Mouse (Mus musculus) macrophage (primary cell): Measurements from ENCODE around the gene Coq5. TPM values are rescaled to one million over a fixed set of nuclear protein-coding genes. Genes with fewer than 3 reads are reported as not detected.
A peak's percentile ranks its signal among the peaks of the same experiment; 100 is the strongest.

Experiments used
- H3K27ac ChIP-seq: fragments of 350-480 bp; formaldehyde crosslinking; 2 replicates; pipeline ENCODE4 v1.9.0; 2021
- H3K36me3 ChIP-seq: fragments of 350-480 bp; formaldehyde crosslinking; 2 replicates; pipeline ENCODE4 v1.9.0; 2021; ENCODE audit errors: inconsistent target
- H3K4me3 ChIP-seq: fragments of 350-480 bp; formaldehyde crosslinking; 2 replicates; pipeline ENCODE4 v1.9.0; 2021; ENCODE audit errors: inconsistent target
- H3K79me2 ChIP-seq: fragments of 350-480 bp; formaldehyde crosslinking; 2 replicates; pipeline ENCODE4 v1.9.0; 2021; ENCODE audit errors: inconsistent target
- WGBS: methylation state at CpG from one replicate; pipeline ENCODE4 v1.1.7; 2026; ENCODE audit warnings: inconsistent platforms; ENCODE audit not compliant: missing documents; 5-methylcytosine and 5-hydroxymethylcytosine counted together
- polyA plus RNA-seq: library from polyadenylated mRNA; stranded (reverse); fragments of 250-400 nt; gene quantifications from 3 replicates; pipeline ENCODE4 v1.2.4, GENCODE M21; 2018; ENCODE audit warnings: inconsistent platforms

Coq5 gene
- polyA plus RNA-seq, 1 experiment from 2014 or later: 29.0 TPM

DNA sequence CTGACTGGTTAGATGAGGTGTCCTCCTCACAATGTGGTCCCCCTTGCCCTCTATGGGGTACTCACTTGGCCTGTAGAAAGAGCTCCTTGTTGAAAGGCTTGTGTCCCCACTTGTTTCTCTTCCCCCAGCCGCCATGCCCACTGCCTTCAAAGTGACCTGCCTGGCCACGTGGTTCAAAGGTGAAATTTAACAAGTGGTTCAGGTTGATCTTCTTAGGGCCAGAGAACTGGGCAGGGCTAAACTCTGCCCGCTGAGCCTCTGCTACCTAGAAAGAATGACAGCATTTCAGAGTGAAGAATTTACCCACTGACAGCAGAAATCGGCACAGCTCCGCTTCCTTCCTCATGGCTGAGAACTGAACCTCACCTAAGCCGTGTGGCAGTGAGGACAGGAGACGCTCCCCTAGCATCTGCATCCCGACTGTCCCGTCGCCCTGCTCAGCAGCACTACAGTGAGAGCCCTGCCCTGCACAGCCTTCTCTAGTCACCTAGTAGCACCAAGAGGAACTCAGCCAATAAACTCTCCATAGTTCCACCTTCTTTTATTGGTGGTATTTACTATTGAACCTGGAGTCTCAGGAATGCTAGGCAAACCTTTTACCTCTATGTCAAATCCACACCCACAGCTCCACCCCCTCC, 22.4 kb upstream of the Coq5 start:
- Histone ChIP-seq H3K4me3 (no peak overlapping the region), H3K36me3 (peaks cover 53% of the 10 kb centered on the region), H3K79me2 (peaks cover 33% of the 10 kb centered on the region), H3K27ac (no peak overlapping the region)
- 93% methylated on average over 10 of the region's 10 CpGs for WGBS

DNA sequence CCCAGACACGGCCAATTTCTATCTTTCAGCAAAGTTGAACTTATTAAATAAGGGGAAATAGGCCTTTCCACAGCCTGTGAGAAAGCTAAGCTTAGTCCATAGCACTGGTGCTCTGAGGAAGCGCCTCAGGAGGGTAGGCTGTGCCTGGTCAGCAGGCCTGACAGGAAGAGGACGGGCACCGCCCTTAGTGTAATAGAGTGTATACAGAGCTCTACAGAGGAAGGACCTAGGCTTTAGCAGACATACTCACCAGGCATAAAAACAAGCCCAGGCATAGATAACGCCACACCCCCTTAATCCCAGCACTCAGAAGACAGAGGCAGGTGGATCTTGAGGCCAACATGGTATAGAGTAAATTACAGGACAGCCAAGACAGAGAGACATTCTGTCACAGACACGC, 19.1 kb upstream of the Coq5 start:
- peaks cover 48% of the 10 kb centered on the region for H3K36me3 ChIP-seq
- H3K79me2 ChIP-seq: peaks cover 67% of the 10 kb centered on the region
- no peak overlapping the region for H3K4me3 ChIP-seq
- H3K27ac ChIP-seq: peak overlapping the region; percentile 16
- WGBS: 78% methylated on average over 6 of the region's 6 CpGs

DNA sequence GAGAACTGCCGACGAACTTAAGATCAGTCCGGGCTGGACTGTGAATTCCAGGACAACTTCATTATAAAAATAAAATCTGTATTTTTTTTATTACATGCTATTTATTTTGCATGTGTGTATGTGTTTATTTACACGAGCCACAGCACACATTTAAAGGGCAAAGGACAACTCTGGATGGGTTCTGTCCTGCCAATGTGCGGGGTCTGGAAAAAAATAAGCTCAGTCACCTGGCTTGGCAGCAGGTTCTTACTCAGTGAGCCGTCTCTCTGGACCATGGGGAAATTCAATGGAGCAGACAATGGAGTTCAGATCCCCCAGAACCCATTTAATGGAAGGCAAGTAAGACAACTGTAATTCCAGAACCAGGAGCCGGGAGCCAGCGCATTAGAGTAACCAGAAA, 18.3 kb upstream of the Coq5 start:
- Histone ChIP-seq H3K36me3 (peaks cover 40% of the 10 kb centered on the region), H3K79me2 (peaks cover 74% of the 10 kb centered on the region), H3K4me3 (no peak overlapping the region), H3K27ac (no peak overlapping the region)
- 94% methylated on average over 8 of the region's 8 CpGs for WGBS

DNA sequence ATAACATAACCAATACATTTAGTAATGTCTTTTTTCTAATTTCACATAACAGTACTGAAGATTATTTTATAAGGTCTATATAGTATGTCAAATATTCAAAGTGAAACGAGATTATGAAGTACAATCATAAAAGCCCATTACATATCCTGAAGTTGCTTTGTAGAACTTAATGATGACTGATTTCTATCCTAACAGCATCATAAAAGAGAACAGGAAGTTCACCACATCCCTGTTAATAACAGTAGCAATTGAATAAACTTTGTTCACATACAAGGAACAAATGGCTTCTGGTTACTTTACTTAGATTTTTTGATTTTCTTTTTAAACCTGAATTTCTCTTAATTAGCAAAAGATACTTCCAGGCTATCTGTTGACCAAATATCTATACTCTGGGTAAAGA, 17.6 kb upstream of the Coq5 start:
- Histone ChIP-seq H3K27ac (no peak overlapping the region), H3K79me2 (peaks cover 82% of the 10 kb centered on the region), H3K36me3 (peaks cover 33% of the 10 kb centered on the region), H3K4me3 (no peak overlapping the region)
- WGBS: 100% methylated on average over 1 of the region's 1 CpGs

DNA sequence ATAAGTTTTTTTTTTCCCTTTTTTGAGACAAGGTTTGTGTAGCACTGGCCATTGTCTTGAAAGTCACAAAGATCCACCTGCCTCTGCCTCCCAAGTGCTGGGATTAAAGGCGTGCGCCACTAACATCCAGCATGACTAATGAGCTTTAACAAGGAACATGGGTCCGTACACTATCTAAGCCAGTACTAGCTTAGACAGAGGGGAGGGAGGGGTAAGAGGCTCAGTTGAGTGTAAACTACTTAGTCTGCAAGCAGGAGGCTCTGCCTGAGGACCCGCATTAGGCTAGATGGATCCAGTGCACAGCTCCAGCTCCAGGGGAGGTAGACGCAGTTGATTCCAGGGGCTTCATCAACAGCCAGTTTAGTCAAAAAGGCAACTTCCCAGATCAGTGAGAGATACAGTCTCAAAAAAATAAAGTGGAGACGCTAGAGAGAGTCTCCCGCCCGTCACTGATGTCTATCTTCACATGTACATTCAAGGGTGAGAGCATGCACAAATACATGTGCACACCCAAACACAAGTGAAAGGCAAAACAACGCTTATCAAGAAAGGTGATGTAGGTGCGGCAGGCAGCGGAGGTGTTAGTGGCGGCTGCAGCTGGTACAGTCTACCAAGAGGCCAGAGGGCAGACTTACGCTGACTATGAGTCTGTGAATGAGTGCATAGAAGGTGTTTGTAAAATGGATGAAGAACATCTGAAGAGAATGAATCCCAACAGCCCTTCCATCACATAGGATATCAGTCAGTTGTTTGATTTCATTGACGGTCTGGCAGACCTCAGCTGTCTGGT, 16.8 kb upstream of the Coq5 start:
- H3K27ac ChIP-seq: no peak overlapping the region
- H3K36me3 ChIP-seq: peaks cover 25% of the 10 kb centered on the region
- WGBS: 94% methylated on average over 14 of the region's 14 CpGs
- H3K4me3 ChIP-seq: no peak overlapping the region
- peaks cover 90% of the 10 kb centered on the region for H3K79me2 ChIP-seq

GRCm38 (mm10) chr5:115266340-115266739, 13.1 kb upstream of the Coq5 start:
- H3K79me2 ChIP-seq: peaks cover 100% of the 10 kb centered on the region
- no peak overlapping the region for H3K4me3 ChIP-seq
- 82% methylated on average over 5 of the region's 5 CpGs for WGBS
- no peaks in the 10 kb centered on the region for H3K36me3 ChIP-seq
- no peak overlapping the region for H3K27ac ChIP-seq

DNA sequence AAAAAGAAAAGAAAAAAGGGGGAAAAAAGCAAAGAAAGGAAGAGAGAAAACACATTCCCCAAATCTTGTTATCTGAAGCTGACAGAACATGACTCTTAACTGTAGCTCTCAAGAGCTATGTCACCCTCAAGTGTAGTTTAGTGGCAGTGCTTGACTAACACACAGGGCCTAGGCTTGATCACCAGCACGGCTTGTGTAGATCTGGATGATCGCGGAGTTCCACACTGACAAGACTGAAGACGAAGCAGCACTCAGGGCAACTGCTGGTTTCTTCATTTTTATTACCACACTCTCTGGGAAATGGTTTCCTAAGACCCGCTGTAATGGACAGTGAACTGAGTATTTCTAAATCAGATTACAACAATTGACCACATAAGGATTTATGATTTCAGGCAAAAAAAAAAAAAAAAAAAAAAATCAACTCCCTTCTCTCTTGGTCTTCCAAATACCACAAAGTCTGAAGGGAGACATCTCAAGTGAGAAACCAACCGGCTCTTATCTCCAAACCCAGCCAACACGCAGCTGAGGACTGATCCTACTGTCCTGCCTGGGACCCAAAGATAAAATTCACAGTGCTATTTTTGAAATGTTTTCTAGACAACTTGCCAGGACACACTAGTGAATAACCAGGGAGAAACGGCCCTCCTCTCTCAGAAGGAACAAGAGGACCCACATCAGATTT, 12.5 kb upstream of the Coq5 start:
- 35% methylated on average over 8 of the region's 8 CpGs for WGBS
- H3K36me3 ChIP-seq: no peaks in the 10 kb centered on the region
- no peak overlapping the region for H3K27ac ChIP-seq

GRCm38 (mm10) chr5:115267469-115268045, 11.9 kb upstream of the Coq5 start:
- H3K27ac ChIP-seq: no peak overlapping the region
- no peak overlapping the region for H3K4me3 ChIP-seq
- H3K36me3 ChIP-seq: no peaks in the 10 kb centered on the region
- H3K79me2 ChIP-seq: peaks cover 100% of the 10 kb centered on the region
- 86% methylated on average over 3 of the region's 3 CpGs for WGBS

More for the DNA sequence above, 12.5 kb upstream of the Coq5 start:
- Histone ChIP-seq H3K4me3 (no peak overlapping the region), H3K79me2 (peaks cover 100% of the 10 kb centered on the region)

- H3K36me3 ChIP-seq: no peaks in the 10 kb centered on the region
- 23% methylated on average over 3 of the region's 3 CpGs for WGBS
- H3K4me3 ChIP-seq: no peak overlapping the region
- peaks cover 93% of the 10 kb centered on the region for H3K79me2 ChIP-seq
- no peak overlapping the region for H3K27ac ChIP-seq
These were observed 11.2 kb upstream of the Coq5 start for GRCm38 (mm10) chr5:115268266-115268665.

DNA sequence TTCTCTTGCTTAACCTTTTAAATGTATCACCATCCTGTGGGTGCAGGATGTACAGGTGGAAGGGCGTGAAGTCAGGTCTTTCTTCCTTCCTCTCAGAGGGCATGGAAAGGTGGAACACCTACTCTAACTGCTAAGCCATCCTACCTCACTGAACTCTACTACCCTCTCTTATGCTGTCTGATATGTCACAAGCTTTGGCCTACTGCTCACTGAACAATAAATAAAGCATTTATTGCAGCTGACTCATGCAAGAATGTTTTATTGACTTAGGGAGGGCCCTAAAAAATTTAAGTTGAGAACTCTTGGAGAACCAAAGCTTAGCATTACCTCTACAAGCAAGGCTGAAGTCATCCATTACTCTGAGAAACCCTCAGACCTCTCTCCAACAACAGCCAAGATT, 9.5 kb upstream of the Coq5 start:
- Histone ChIP-seq H3K27ac (no peak overlapping the region), H3K4me3 (no peak overlapping the region), H3K36me3 (no peaks in the 10 kb centered on the region), H3K79me2 (peaks cover 76% of the 10 kb centered on the region)
- 100% methylated on average over 1 of the region's 1 CpGs for WGBS

DNA sequence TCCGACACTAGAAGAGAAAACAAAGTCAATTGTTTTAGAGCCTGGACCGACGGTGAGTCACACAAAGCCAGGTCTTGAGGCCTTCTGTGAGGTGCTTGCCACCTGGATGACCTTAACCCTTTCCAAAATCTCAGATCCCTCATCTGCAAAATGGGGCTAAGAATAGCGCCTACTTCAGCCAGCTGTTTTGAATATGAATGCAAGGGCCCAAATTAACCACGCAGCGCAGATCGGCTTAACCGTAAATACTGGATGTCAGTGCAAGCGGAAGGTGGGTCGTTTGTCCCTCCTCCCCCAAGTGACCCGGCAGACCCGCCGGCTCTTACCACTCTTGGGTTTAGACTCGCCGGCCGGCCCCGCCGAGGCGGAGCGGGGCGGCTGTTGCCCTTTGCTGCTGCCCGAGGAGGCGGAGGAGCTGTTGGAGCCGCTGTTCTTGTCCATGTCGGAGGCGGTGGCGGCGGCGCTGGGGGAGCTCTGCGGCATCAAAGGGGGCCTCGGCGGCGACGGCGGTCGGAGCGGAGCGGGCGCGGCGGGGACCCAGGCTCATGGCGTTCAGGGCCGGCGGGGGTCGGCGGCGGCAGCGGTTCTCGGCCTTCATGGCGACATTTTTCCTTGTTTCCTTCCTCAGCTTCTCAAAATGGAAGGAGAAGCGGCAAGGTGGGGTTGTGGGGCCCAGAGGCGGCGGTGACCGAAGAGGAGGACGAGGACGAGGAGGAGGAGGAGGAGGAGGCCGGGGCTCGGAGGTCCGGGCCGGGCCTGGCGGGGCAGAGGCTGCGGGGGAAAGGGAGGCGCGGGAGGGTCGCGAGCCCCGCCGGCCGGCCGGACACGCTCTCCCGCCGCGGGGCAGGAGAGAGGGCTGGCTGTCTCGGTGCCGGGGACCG, 7.3 kb upstream of the Coq5 start:
- WGBS: under 1% methylated on average over 75 of the region's 77 CpGs
- Histone ChIP-seq H3K79me2 (peaks cover 54% of the 10 kb centered on the region), H3K36me3 (no peaks in the 10 kb centered on the region), H3K4me3 (peak overlapping the region; percentile 74), H3K27ac (0 out of 2 replicates have a peak overlapping the region, but pooled peaks have one; percentile 5)

DNA sequence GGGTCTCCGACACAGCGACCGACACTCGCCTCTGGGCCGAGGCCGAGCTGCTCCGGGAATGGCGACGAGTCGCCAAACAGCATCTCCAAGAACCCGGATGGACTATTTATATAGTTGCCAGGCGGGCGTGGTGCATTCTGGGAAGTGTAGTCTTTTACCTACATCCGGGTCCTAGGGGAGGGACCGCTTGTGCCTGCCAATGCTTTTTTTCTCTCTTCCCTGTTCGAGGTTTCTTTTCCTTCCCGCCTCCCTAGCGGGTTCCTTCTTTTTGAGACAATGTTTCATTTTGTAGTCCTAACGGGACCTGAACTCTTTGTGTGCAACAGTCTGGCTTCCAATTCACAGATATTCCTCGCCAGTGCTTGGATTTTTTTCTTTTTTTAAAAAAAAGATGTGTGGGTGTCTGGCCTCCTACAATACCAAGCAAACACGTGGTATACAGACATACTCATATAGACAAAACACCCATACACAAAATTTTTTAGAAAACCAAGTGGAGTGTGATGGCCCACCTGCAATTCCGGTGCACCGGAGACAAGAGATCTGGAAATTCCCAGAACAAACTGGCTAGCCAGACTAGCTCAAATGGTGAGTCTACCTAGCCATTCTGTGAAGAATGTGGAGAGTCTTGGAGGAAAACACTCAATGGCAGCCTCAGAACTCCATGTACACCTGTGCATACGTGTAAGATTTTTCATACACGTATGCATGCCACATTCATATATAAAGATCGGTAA, 6.5 kb upstream of the Coq5 start, which contains the start of gene Rnf10:
Rnf10 (minus strand) TSS at position 87 of the 737 bp plus-strand sequence.
- no peaks in the 10 kb centered on the region for H3K36me3 ChIP-seq
- peak within 1 kb of the TSS; percentile 54 for H3K27ac ChIP-seq
- H3K4me3 ChIP-seq: peak within 1 kb of the TSS; percentile 74
- 13% methylated on average over 26 of the region's 26 CpGs for WGBS
- H3K79me2 ChIP-seq: peaks cover 46% of the 10 kb centered on the region

DNA sequence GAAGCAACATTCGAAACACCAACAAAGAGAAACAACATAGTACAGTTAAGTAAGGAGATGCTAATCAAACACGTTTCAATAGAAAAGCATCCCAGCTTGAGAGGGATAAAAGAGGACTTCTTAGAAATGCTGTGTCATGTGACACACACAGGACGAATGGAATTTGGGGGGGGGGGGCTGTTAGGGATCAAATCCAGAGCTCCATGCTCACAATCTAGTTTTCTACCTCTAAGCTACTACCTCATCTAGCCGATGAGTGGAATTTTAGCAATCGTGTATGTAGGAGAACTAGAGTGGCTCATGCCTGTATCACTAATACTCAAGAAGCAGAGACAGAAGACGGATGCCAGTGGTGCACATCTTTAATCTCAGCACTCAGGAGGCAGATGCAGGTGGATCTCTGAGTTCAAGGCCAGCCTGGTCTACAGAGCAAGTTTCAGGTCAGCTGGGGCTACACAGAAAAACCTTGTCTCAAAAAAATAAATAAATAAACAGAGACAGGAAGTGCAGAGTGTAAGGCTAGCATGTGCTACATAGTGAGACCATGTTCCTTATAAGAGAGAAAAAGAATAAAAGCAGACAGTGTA, 5.8 kb upstream of the Coq5 start:
- Histone ChIP-seq H3K36me3 (no peaks in the 10 kb centered on the region), H3K4me3 (peak overlapping the region; percentile 74; the same call in 1 of the 2 replicates), H3K79me2 (peaks cover 39% of the 10 kb centered on the region), H3K27ac (peak overlapping the region; percentile 54; the same call in 1 of the 2 replicates)
- 80% methylated on average over 6 of the region's 6 CpGs for WGBS
